7 mouse cellular contexts compared by ENCODE assay signal in genomic region chr11:17158858-17159737, GRCm38 (mm10). TPM values are rescaled to one million over a fixed set of nuclear protein-coding genes. Genes with fewer than 3 reads are reported as not detected.
DNase-seq lines count a peak whose midpoint lies in the region; ATAC-seq lines count a peak whose summit lies in the region.

Gene Ppp3r1, plus strand, starts transcription at chr11:17159263.

- H3K4me1 ChIP-seq in embryonic facial prominence, embryonic 12.5 days: peaks cover 17% of the 10 kb centered on the region
- no peaks in the 10 kb centered on the region; the same call in 1 of the 2 replicates for H3K4me1 ChIP-seq in limb, embryonic 11.5 days (ENCODE audit: control insufficient read depth, insufficient read depth, low read length)
- H3K4me1 ChIP-seq in midbrain, embryonic 14.5 days (ENCODE audit: control insufficient read depth, insufficient read depth, low read length): peaks cover 28% of the 10 kb centered on the region

- no peaks in the 10 kb centered on the region for H3K27me3 ChIP-seq in embryonic facial prominence, embryonic 12.5 days
- H3K27me3 ChIP-seq in limb, embryonic 11.5 days (ENCODE audit: control insufficient read depth, insufficient read depth, low read length): no peaks in the 10 kb centered on the region
- no peaks in the 10 kb centered on the region for H3K27me3 ChIP-seq in midbrain, embryonic 14.5 days (ENCODE audit: control insufficient read depth, insufficient read depth, low read length)

- under 1% methylated on average over 53 of the region's 89 CpGs for WGBS in embryonic facial prominence, embryonic 12.5 days
- under 1% methylated on average over 76 of the region's 89 CpGs for WGBS in limb, embryonic 11.5 days
- under 1% methylated on average over 84 of the region's 89 CpGs for WGBS in midbrain, embryonic 14.5 days

- peak; percentile 98 for ATAC-seq in embryonic facial prominence, embryonic 12.5 days (ENCODE audit: insufficient number of reproducible peaks, insufficient read depth, low FRiP score, low TSS enrichment)
- peak; percentile 96 for ATAC-seq in limb, embryonic 11.5 days (ENCODE audit: insufficient number of reproducible peaks, low FRiP score, low TSS enrichment, low read depth)
- peak; percentile 99 for ATAC-seq in midbrain, embryonic 14.5 days (ENCODE audit: low FRiP score, low TSS enrichment)

- H3K9ac ChIP-seq in embryonic facial prominence, embryonic 12.5 days: peak within 1 kb of the TSS; percentile 99
- H3K9ac ChIP-seq in limb, embryonic 11.5 days (ENCODE audit: low read length): peak within 1 kb of the TSS; percentile 96
- H3K9ac ChIP-seq in midbrain, embryonic 14.5 days (replicated peaks; ENCODE audit: low read length): peak within 1 kb of the TSS; percentile 96

- peak; percentile 98 for DNase-seq in adrenal gland, postnatal 25 days
- DNase-seq in heart, adult 11 months: peak; percentile 100
- peak; percentile 97 for DNase-seq in kidney, adult 18-20 months
- DNase-seq in limb, embryonic 11.5 days (ENCODE audit: low spot score): peak; percentile 95
- peak; percentile 99 for DNase-seq in midbrain, embryonic 14.5 days
- DNase-seq in spleen, adult 18-20 months: peak; percentile 96 to 98

- H3K36me3 ChIP-seq in embryonic facial prominence, embryonic 12.5 days: no peaks in the 10 kb centered on the region
- H3K36me3 ChIP-seq in limb, embryonic 11.5 days (ENCODE audit: control insufficient read depth, insufficient read depth, low read length): no peaks in the 10 kb centered on the region
- no peaks in the 10 kb centered on the region for H3K36me3 ChIP-seq in midbrain, embryonic 14.5 days (ENCODE audit: control insufficient read depth, insufficient read depth, low read length)

- peak within 1 kb of the TSS; percentile 96 for H3K27ac ChIP-seq in embryonic facial prominence, embryonic 12.5 days
- peak within 1 kb of the TSS; percentile 90 for H3K27ac ChIP-seq in limb, embryonic 11.5 days (replicated peaks; ENCODE audit: low read depth, low read length)
- peak within 1 kb of the TSS; percentile 96 for H3K27ac ChIP-seq in midbrain, embryonic 14.5 days (replicated peaks; ENCODE audit: low read depth, low read length)

- no peaks in the 10 kb centered on the region for H3K9me3 ChIP-seq in embryonic facial prominence, embryonic 12.5 days
- H3K9me3 ChIP-seq in limb, embryonic 11.5 days (ENCODE audit: control insufficient read depth, low read length): no peaks in the 10 kb centered on the region
- no peaks in the 10 kb centered on the region for H3K9me3 ChIP-seq in midbrain, embryonic 14.5 days (ENCODE audit: control insufficient read depth, low read length)

- H3K4me2 ChIP-seq in embryonic facial prominence, embryonic 12.5 days (replicated peaks): peak within 1 kb of the TSS; percentile 60
- peak within 1 kb of the TSS; percentile 65 for H3K4me2 ChIP-seq in limb, embryonic 11.5 days (ENCODE audit: low read depth, severe bottlenecking)
- H3K4me2 ChIP-seq in midbrain, embryonic 14.5 days (ENCODE audit: low read length): peak within 1 kb of the TSS; percentile 73

- peak within 1 kb of the TSS; percentile 96 for H3K4me3 ChIP-seq in embryonic facial prominence, embryonic 12.5 days
- peak within 1 kb of the TSS; percentile 94 for H3K4me3 ChIP-seq in limb, embryonic 11.5 days (ENCODE audit: low read depth, low read length)
- H3K4me3 ChIP-seq in midbrain, embryonic 14.5 days (replicated peaks; ENCODE audit: low read depth, low read length): peak within 1 kb of the TSS; percentile 97

RNA-seq across cellular contexts. Expression of gene Ppp3r1, which starts in this region (rescaled TPM):
- total RNA-seq in adrenal gland, postnatal 25 days (2021): 96.0 and 98.8 TPM in 2 replicates
- 92.3 and 95.1 TPM in 2 replicates for polyA plus RNA-seq in embryonic facial prominence, embryonic 12.5 days (2016; fragmentation: Nextera tagmentation; extraction: Ambion mirVana)
- polyA plus RNA-seq in limb, embryonic 11.5 days (2014; fragmentation: Nextera tagmentation; extraction: Ambion mirVana): 76.8 and 81.7 TPM in 2 replicates
- 141 and 200 TPM in 2 replicates for polyA plus RNA-seq in midbrain, embryonic 14.5 days (2014; fragmentation: Nextera tagmentation; extraction: Ambion mirVana)

Comparison
In these comparisons a context has a peak if more than half of its experiments do, and no peak if none do; other contexts are left out.
1. Peak in every context shown above with its lines: DNase-seq, ATAC-seq, H3K4me3 ChIP-seq and H3K27ac ChIP-seq.